Mouse (Mus musculus): ENCODE results near the gene Olfr734. TPM values are rescaled to one million over a fixed set of nuclear protein-coding genes. Genes with fewer than 3 reads are reported as not detected.

Gene Olfr734
- not detected in 2 replicates for polyA plus RNA-seq (2014; fragmentation: Nextera tagmentation; extraction: Ambion mirVana)

GRCm38 (mm10) chr14:50326661-50327060 lies at the start of gene Olfr734:
Olfr734 (minus strand) TSS chr14:50326761.
- Histone ChIP-seq H3K4me1 (replicated peaks; ENCODE audit: control insufficient read depth, insufficient read depth, low read length) (no peaks in the 10 kb centered on the region), H3K4me3 (ENCODE audit: low read depth, low read length) (no peak within 1 kb of the TSS), H3K9ac (ENCODE audit: low read length) (no peak within 1 kb of the TSS), H3K27me3 (ENCODE audit: control insufficient read depth, insufficient read depth, low read length) (no peaks in the 10 kb centered on the region), H3K4me2 (ENCODE audit: low read depth, low read length, severe bottlenecking) (no peak within 1 kb of the TSS), H3K36me3 (ENCODE audit: control insufficient read depth, insufficient read depth, low read length) (no peaks in the 10 kb centered on the region), H3K9me3 (ENCODE audit: control insufficient read depth, low read length) (no peaks in the 10 kb centered on the region), H3K27ac (ENCODE audit: low read depth, low read length) (no peak within 1 kb of the TSS)
- 74% methylated on average over 1 of the region's 1 CpGs for WGBS
- no peak for DNase-seq (ENCODE audit: low spot score)
- no peak for ATAC-seq (replicated peaks; ENCODE audit: low FRiP score)

- no peaks in the 10 kb centered on the region for H3K27me3 ChIP-seq (ENCODE audit: control insufficient read depth, insufficient read depth, low read length)
- H3K4me3 ChIP-seq (ENCODE audit: low read depth, low read length), result no peak overlapping the region
- no peak overlapping the region for H3K9ac ChIP-seq (ENCODE audit: low read length)
- ATAC-seq (replicated peaks; ENCODE audit: low FRiP score) (no peak), DNase-seq (ENCODE audit: low spot score) (no peak)
- H3K27ac ChIP-seq (ENCODE audit: low read depth, low read length), result no peak overlapping the region
- no peaks in the 10 kb centered on the region for H3K36me3 ChIP-seq (ENCODE audit: control insufficient read depth, insufficient read depth, low read length)
- H3K4me2 ChIP-seq (ENCODE audit: low read depth, low read length, severe bottlenecking), result no peak overlapping the region
- no peaks in the 10 kb centered on the region for H3K9me3 ChIP-seq (ENCODE audit: control insufficient read depth, low read length)
- WGBS, result 88% methylated on average over 2 of the region's 2 CpGs
- no peaks in the 10 kb centered on the region for H3K4me1 ChIP-seq (replicated peaks; ENCODE audit: control insufficient read depth, insufficient read depth, low read length)
Observed at GRCm38 (mm10) chr14:50363561-50363960, 37.0 kb upstream of the Olfr734 start.

GRCm38 (mm10) chr14:50360480-50360879 lies 33.9 kb upstream of the Olfr734 start:
- WGBS, result 89% methylated on average over 3 of the region's 3 CpGs

GRCm38 (mm10) chr14:50357593-50357992 lies 31.0 kb upstream of the Olfr734 start, which contains the start of gene Tlr11:
Tlr11 (plus strand) TSS chr14:50357914.
- Histone ChIP-seq H3K9ac (ENCODE audit: low read length) (no peak within 1 kb of the TSS), H3K9me3 (ENCODE audit: control insufficient read depth, low read length) (no peaks in the 10 kb centered on the region), H3K36me3 (ENCODE audit: control insufficient read depth, insufficient read depth, low read length) (no peaks in the 10 kb centered on the region), H3K27me3 (ENCODE audit: control insufficient read depth, insufficient read depth, low read length) (no peaks in the 10 kb centered on the region), H3K4me1 (replicated peaks; ENCODE audit: control insufficient read depth, insufficient read depth, low read length) (no peaks in the 10 kb centered on the region), H3K4me3 (ENCODE audit: low read depth, low read length) (no peak within 1 kb of the TSS), H3K27ac (ENCODE audit: low read depth, low read length) (no peak within 1 kb of the TSS), H3K4me2 (ENCODE audit: low read depth, low read length, severe bottlenecking) (no peak within 1 kb of the TSS)
- no peak for DNase-seq (ENCODE audit: low spot score)
- no peak for ATAC-seq (replicated peaks; ENCODE audit: low FRiP score)
- 89% methylated on average over 2 of the region's 2 CpGs for WGBS

More at GRCm38 (mm10) chr14:50360480-50360879, 33.9 kb upstream of the Olfr734 start:
- ATAC-seq (replicated peaks; ENCODE audit: low FRiP score), result no peak
- Histone ChIP-seq H3K27me3 (ENCODE audit: control insufficient read depth, insufficient read depth, low read length) (no peaks in the 10 kb centered on the region), H3K36me3 (ENCODE audit: control insufficient read depth, insufficient read depth, low read length) (no peaks in the 10 kb centered on the region), H3K4me3 (ENCODE audit: low read depth, low read length) (no peak overlapping the region), H3K4me1 (replicated peaks; ENCODE audit: control insufficient read depth, insufficient read depth, low read length) (no peaks in the 10 kb centered on the region), H3K27ac (ENCODE audit: low read depth, low read length) (no peak overlapping the region), H3K9ac (ENCODE audit: low read length) (no peak overlapping the region), H3K4me2 (ENCODE audit: low read depth, low read length, severe bottlenecking) (no peak overlapping the region), H3K9me3 (ENCODE audit: control insufficient read depth, low read length) (no peaks in the 10 kb centered on the region)
- no peak for DNase-seq (ENCODE audit: low spot score)

GRCm38 (mm10) chr14:50356725-50357124 lies 30.2 kb upstream of the Olfr734 start:
- H3K4me2 ChIP-seq (ENCODE audit: low read depth, low read length, severe bottlenecking), result no peak overlapping the region
- H3K4me1 ChIP-seq (replicated peaks; ENCODE audit: control insufficient read depth, insufficient read depth, low read length), result no peaks in the 10 kb centered on the region
- no peaks in the 10 kb centered on the region for H3K27me3 ChIP-seq (ENCODE audit: control insufficient read depth, insufficient read depth, low read length)
- no peaks in the 10 kb centered on the region for H3K9me3 ChIP-seq (ENCODE audit: control insufficient read depth, low read length)
- no peak overlapping the region for H3K27ac ChIP-seq (ENCODE audit: low read depth, low read length)
- ATAC-seq (replicated peaks; ENCODE audit: low FRiP score) (no peak), DNase-seq (ENCODE audit: low spot score) (no peak)
- WGBS, result 91% methylated on average over 2 of the region's 2 CpGs
- no peaks in the 10 kb centered on the region for H3K36me3 ChIP-seq (ENCODE audit: control insufficient read depth, insufficient read depth, low read length)
- no peak overlapping the region for H3K4me3 ChIP-seq (ENCODE audit: low read depth, low read length)
- no peak overlapping the region for H3K9ac ChIP-seq (ENCODE audit: low read length)

- Histone ChIP-seq H3K4me3 (ENCODE audit: low read depth, low read length) (no peak overlapping the region), H3K9me3 (ENCODE audit: control insufficient read depth, low read length) (no peaks in the 10 kb centered on the region), H3K4me2 (ENCODE audit: low read depth, low read length, severe bottlenecking) (no peak overlapping the region), H3K9ac (ENCODE audit: low read length) (no peak overlapping the region), H3K4me1 (replicated peaks; ENCODE audit: control insufficient read depth, insufficient read depth, low read length) (no peaks in the 10 kb centered on the region), H3K27ac (ENCODE audit: low read depth, low read length) (no peak overlapping the region), H3K36me3 (ENCODE audit: control insufficient read depth, insufficient read depth, low read length) (no peaks in the 10 kb centered on the region), H3K27me3 (ENCODE audit: control insufficient read depth, insufficient read depth, low read length) (no peaks in the 10 kb centered on the region)
- no peak for ATAC-seq (replicated peaks; ENCODE audit: low FRiP score)
- WGBS, result 48% methylated on average over 3 of the region's 3 CpGs
- no peak for DNase-seq (ENCODE audit: low spot score)
Observed at GRCm38 (mm10) chr14:50352438-50352837, 25.9 kb upstream of the Olfr734 start.

- Histone ChIP-seq H3K27ac (ENCODE audit: low read depth, low read length) (no peak within 1 kb of the TSS), H3K9me3 (ENCODE audit: control insufficient read depth, low read length) (no peaks in the 10 kb centered on the region), H3K9ac (ENCODE audit: low read length) (no peak within 1 kb of the TSS), H3K4me1 (replicated peaks; ENCODE audit: control insufficient read depth, insufficient read depth, low read length) (no peaks in the 10 kb centered on the region), H3K36me3 (ENCODE audit: control insufficient read depth, insufficient read depth, low read length) (no peaks in the 10 kb centered on the region), H3K4me3 (ENCODE audit: low read depth, low read length) (no peak within 1 kb of the TSS), H3K4me2 (ENCODE audit: low read depth, low read length, severe bottlenecking) (no peak within 1 kb of the TSS), H3K27me3 (ENCODE audit: control insufficient read depth, insufficient read depth, low read length) (no peaks in the 10 kb centered on the region)
- WGBS, result 87% methylated on average over 2 of the region's 2 CpGs
- ATAC-seq (replicated peaks; ENCODE audit: low FRiP score) (no peak), DNase-seq (ENCODE audit: low spot score) (no peak)
Observed at GRCm38 (mm10) chr14:50348796-50349195, 22.2 kb upstream of the Olfr734 start, which contains the start of gene Olfr735. Olfr735 (minus strand) TSS chr14:50348872.

- H3K4me1 ChIP-seq (replicated peaks; ENCODE audit: control insufficient read depth, insufficient read depth, low read length), result no peaks in the 10 kb centered on the region
- no peak within 1 kb of the TSS for H3K4me3 ChIP-seq (ENCODE audit: low read depth, low read length)
- no peaks in the 10 kb centered on the region for H3K36me3 ChIP-seq (ENCODE audit: control insufficient read depth, insufficient read depth, low read length)
- DNase-seq (ENCODE audit: low spot score) (no peak), ATAC-seq (replicated peaks; ENCODE audit: low FRiP score) (no peak)
- H3K4me2 ChIP-seq (ENCODE audit: low read depth, low read length, severe bottlenecking), result no peak within 1 kb of the TSS
- H3K27me3 ChIP-seq (ENCODE audit: control insufficient read depth, insufficient read depth, low read length), result no peaks in the 10 kb centered on the region
- no peak within 1 kb of the TSS for H3K27ac ChIP-seq (ENCODE audit: low read depth, low read length)
- H3K9me3 ChIP-seq (ENCODE audit: control insufficient read depth, low read length), result no peaks in the 10 kb centered on the region
- no peak within 1 kb of the TSS for H3K9ac ChIP-seq (ENCODE audit: low read length)
Observed at GRCm38 (mm10) chr14:50301422-50301821, 25.1 kb downstream of the Olfr734 start, which contains the start of gene Olfr733. Olfr733 (minus strand) TSS chr14:50301522.

GRCm38 (mm10) chr14:50284106-50284505 lies 42.5 kb downstream of the Olfr734 start, which contains the start of gene Olfr732:
Olfr732 (minus strand) TSS chr14:50284206.
- WGBS, result 91% methylated on average over 1 of the region's 1 CpGs

More at GRCm38 (mm10) chr14:50284106-50284505, 42.5 kb downstream of the Olfr734 start, which contains the start of gene Olfr732:
- Histone ChIP-seq H3K36me3 (ENCODE audit: control insufficient read depth, insufficient read depth, low read length) (no peaks in the 10 kb centered on the region), H3K9ac (ENCODE audit: low read length) (no peak within 1 kb of the TSS), H3K9me3 (ENCODE audit: control insufficient read depth, low read length) (no peaks in the 10 kb centered on the region), H3K27ac (ENCODE audit: low read depth, low read length) (no peak within 1 kb of the TSS), H3K4me1 (replicated peaks; ENCODE audit: control insufficient read depth, insufficient read depth, low read length) (no peaks in the 10 kb centered on the region), H3K27me3 (ENCODE audit: control insufficient read depth, insufficient read depth, low read length) (no peaks in the 10 kb centered on the region), H3K4me3 (ENCODE audit: low read depth, low read length) (no peak within 1 kb of the TSS), H3K4me2 (ENCODE audit: low read depth, low read length, severe bottlenecking) (no peak within 1 kb of the TSS)
- DNase-seq (ENCODE audit: low spot score) (no peak), ATAC-seq (replicated peaks; ENCODE audit: low FRiP score) (no peak)

All from forebrain, embryonic 11.5 days (tissue).